Mouse (Mus musculus): ENCODE measurements around the gene Rad23a. TPM values are rescaled to one million over a fixed set of nuclear protein-coding genes. Genes with fewer than 3 reads are reported as not detected.
"Not testable (repeated sequence)": the region's sequence is repeated elsewhere in the genome, so short reads cannot be mapped to it uniquely, and the experiment has no call there.

Rad23a gene
- polyA plus RNA-seq, 1 experiment from 2014 or later, result 75.7 TPM

- Histone ChIP-seq H3K9me3 (ENCODE audit: control insufficient read depth, low read length) (no peaks in the 10 kb centered on the region), H3K9ac (no peak overlapping the region), H3K4me1 (replicated peaks; ENCODE audit: control insufficient read depth, insufficient read depth, low read length) (peaks cover 12% of the 10 kb centered on the region), H3K4me3 (replicated peaks; ENCODE audit: low read length) (no peak overlapping the region), H3K27ac (peak overlapping the region; percentile 76), H3K4me2 (replicated peaks) (no peak overlapping the region), H3K27me3 (ENCODE audit: control insufficient read depth, insufficient read depth, low read length) (no peaks in the 10 kb centered on the region), H3K36me3 (replicated peaks; ENCODE audit: control insufficient read depth, insufficient read depth) (peaks cover 56% of the 10 kb centered on the region)
- 88% methylated on average over 19 of the region's 19 CpGs for WGBS
- DNase-seq (ENCODE audit: low spot score), result no peak
- ATAC-seq (ENCODE audit: low FRiP score), result 0 out of 2 replicates have a peak, but pooled peaks have one; percentile 39
Observed at GRCm38 (mm10) chr8:84834002-84834865, 6.2 kb downstream of the Rad23a start.

- DNase-seq (ENCODE audit: low spot score) (no peak), ATAC-seq (ENCODE audit: low FRiP score) (no peak)
- Histone ChIP-seq H3K4me2 (replicated peaks) (peak overlapping the region; percentile 59), H3K36me3 (replicated peaks; ENCODE audit: control insufficient read depth, insufficient read depth) (peaks cover 44% of the 10 kb centered on the region), H3K4me1 (replicated peaks; ENCODE audit: control insufficient read depth, insufficient read depth, low read length) (peaks cover 11% of the 10 kb centered on the region), H3K9me3 (ENCODE audit: control insufficient read depth, low read length) (no peaks in the 10 kb centered on the region), H3K9ac (peak overlapping the region; percentile 91), H3K4me3 (replicated peaks; ENCODE audit: low read length) (peak overlapping the region; percentile 85), H3K27me3 (ENCODE audit: control insufficient read depth, insufficient read depth, low read length) (no peaks in the 10 kb centered on the region), H3K27ac (peak overlapping the region; percentile 96)
- WGBS, result 70% methylated on average over 10 of the region's 10 CpGs
Observed at GRCm38 (mm10) chr8:84832759-84833742, 7.4 kb downstream of the Rad23a start.

GRCm38 (mm10) chr8:84832034-84832717, 8.3 kb downstream of the Rad23a start:
- DNase-seq (ENCODE audit: low spot score), result peak; percentile 87
- Histone ChIP-seq H3K4me3 (replicated peaks; ENCODE audit: low read length) (peak overlapping the region; percentile 85), H3K4me2 (replicated peaks) (peak overlapping the region; percentile 59), H3K27ac (peak overlapping the region; percentile 96), H3K9ac (peak overlapping the region; percentile 91), H3K4me1 (replicated peaks; ENCODE audit: control insufficient read depth, insufficient read depth, low read length) (peaks cover 11% of the 10 kb centered on the region), H3K9me3 (ENCODE audit: control insufficient read depth, low read length) (no peaks in the 10 kb centered on the region), H3K27me3 (ENCODE audit: control insufficient read depth, insufficient read depth, low read length) (no peaks in the 10 kb centered on the region), H3K36me3 (replicated peaks; ENCODE audit: control insufficient read depth, insufficient read depth) (peaks cover 35% of the 10 kb centered on the region)
- peak; percentile 77 for ATAC-seq (ENCODE audit: low FRiP score)
- 1% methylated on average over 57 of the region's 59 CpGs for WGBS

GRCm38 (mm10) chr8:84831490-84831889, 9.0 kb downstream of the Rad23a start, which contains the start of gene Gadd45gip1:
TSS of gene Gadd45gip1 (plus strand) at chr8:84831522.
- H3K9ac ChIP-seq, result peak within 1 kb of the TSS; percentile 91
- H3K27ac ChIP-seq, result peak within 1 kb of the TSS; percentile 96
- no peaks in the 10 kb centered on the region for H3K9me3 ChIP-seq (ENCODE audit: control insufficient read depth, low read length)
- no peaks in the 10 kb centered on the region for H3K27me3 ChIP-seq (ENCODE audit: control insufficient read depth, insufficient read depth, low read length)
- peak within 1 kb of the TSS; percentile 85 for H3K4me3 ChIP-seq (replicated peaks; ENCODE audit: low read length)
- 82% methylated on average over 11 of the region's 11 CpGs for whole genome bisulfite sequencing
- ATAC-seq (ENCODE audit: low FRiP score) (no peak), DNase-seq (ENCODE audit: low spot score) (no peak)
- H3K36me3 ChIP-seq (replicated peaks; ENCODE audit: control insufficient read depth, insufficient read depth), result peaks cover 28% of the 10 kb centered on the region
- H3K4me1 ChIP-seq (replicated peaks; ENCODE audit: control insufficient read depth, insufficient read depth, low read length), result peaks cover 11% of the 10 kb centered on the region
- H3K4me2 ChIP-seq (replicated peaks), result peak within 1 kb of the TSS; percentile 59

GRCm38 (mm10) chr8:84826518-84826917, 13.9 kb downstream of the Rad23a start:
- 82% methylated on average over 2 of the region's 2 CpGs for WGBS
- not testable (repeated sequence) for H3K4me2 ChIP-seq (replicated peaks); H3K4me3 ChIP-seq (replicated peaks; ENCODE audit: low read length); ATAC-seq (ENCODE audit: low FRiP score); H3K4me1 ChIP-seq (replicated peaks; ENCODE audit: control insufficient read depth, insufficient read depth, low read length); H3K27ac ChIP-seq; H3K9ac ChIP-seq; H3K9me3 ChIP-seq (ENCODE audit: control insufficient read depth, low read length); DNase-seq (ENCODE audit: low spot score); H3K27me3 ChIP-seq (ENCODE audit: control insufficient read depth, insufficient read depth, low read length); H3K36me3 ChIP-seq (replicated peaks; ENCODE audit: control insufficient read depth, insufficient read depth)

- no peak overlapping the region for H3K9ac ChIP-seq
- no peak for DNase-seq (ENCODE audit: low spot score)
- 79% methylated on average over 4 of the region's 4 CpGs for WGBS
Observed at GRCm38 (mm10) chr8:84825636-84826035, 14.8 kb downstream of the Rad23a start.

GRCm38 (mm10) chr8:84823653-84824052, 16.8 kb downstream of the Rad23a start:
- peak overlapping the region; percentile 17 for H3K4me3 ChIP-seq (replicated peaks; ENCODE audit: low read length)
- no peak overlapping the region for H3K27ac ChIP-seq
- H3K27me3 ChIP-seq (ENCODE audit: control insufficient read depth, insufficient read depth, low read length), result 0 out of 2 replicates have a peak, but pooled peaks cover 4% of the 10 kb centered on the region
- under 1% methylated on average over 18 of the region's 18 CpGs for WGBS
- DNase-seq (ENCODE audit: low spot score) (peak; percentile 88), ATAC-seq (ENCODE audit: low FRiP score) (peak; percentile 91)
- H3K36me3 ChIP-seq (replicated peaks; ENCODE audit: control insufficient read depth, insufficient read depth), result no peaks in the 10 kb centered on the region
- H3K4me1 ChIP-seq (replicated peaks; ENCODE audit: control insufficient read depth, insufficient read depth, low read length), result 0 out of 2 replicates have a peak, but pooled peaks cover 3% of the 10 kb centered on the region
- H3K9ac ChIP-seq, result peak overlapping the region; percentile 32; the same call in 1 of the 2 replicates
- no peaks in the 10 kb centered on the region for H3K9me3 ChIP-seq (ENCODE audit: control insufficient read depth, low read length)
- peak overlapping the region; percentile 46 for H3K4me2 ChIP-seq (replicated peaks)

More at GRCm38 (mm10) chr8:84825636-84826035, 14.8 kb downstream of the Rad23a start:
- ATAC-seq (ENCODE audit: low FRiP score), result no peak
- Histone ChIP-seq H3K4me1 (replicated peaks; ENCODE audit: control insufficient read depth, insufficient read depth, low read length) (0 out of 2 replicates have a peak, but pooled peaks cover 3% of the 10 kb centered on the region), H3K36me3 (replicated peaks; ENCODE audit: control insufficient read depth, insufficient read depth) (no peaks in the 10 kb centered on the region), H3K4me2 (replicated peaks) (no peak overlapping the region), H3K4me3 (replicated peaks; ENCODE audit: low read length) (no peak overlapping the region), H3K27ac (no peak overlapping the region), H3K27me3 (ENCODE audit: control insufficient read depth, insufficient read depth, low read length) (0 out of 2 replicates have a peak, but pooled peaks cover 4% of the 10 kb centered on the region), H3K9me3 (ENCODE audit: control insufficient read depth, low read length) (no peaks in the 10 kb centered on the region)

GRCm38 (mm10) chr8:84822723-84823122, 17.7 kb downstream of the Rad23a start, which contains the start of gene Dand5:
TSS of gene Dand5 (minus strand) at chr8:84822823.
- DNase-seq (ENCODE audit: low spot score) (no peak), ATAC-seq (ENCODE audit: low FRiP score) (no peak)
- 0 out of 2 replicates have a peak, but pooled peaks cover 3% of the 10 kb centered on the region for H3K4me1 ChIP-seq (replicated peaks; ENCODE audit: control insufficient read depth, insufficient read depth, low read length)
- H3K27me3 ChIP-seq (ENCODE audit: control insufficient read depth, insufficient read depth, low read length), result 0 out of 2 replicates have a peak, but pooled peaks cover 4% of the 10 kb centered on the region
- no peak within 1 kb of the TSS for H3K27ac ChIP-seq
- WGBS, result 21% methylated on average over 3 of the region's 3 CpGs
- H3K4me3 ChIP-seq (replicated peaks; ENCODE audit: low read length), result peak within 1 kb of the TSS; percentile 17
- no peaks in the 10 kb centered on the region for H3K9me3 ChIP-seq (ENCODE audit: control insufficient read depth, low read length)
- H3K4me2 ChIP-seq (replicated peaks), result peak within 1 kb of the TSS; percentile 46
- H3K9ac ChIP-seq, result peak within 1 kb of the TSS; percentile 32; the same call in 1 of the 2 replicates
- no peaks in the 10 kb centered on the region for H3K36me3 ChIP-seq (replicated peaks; ENCODE audit: control insufficient read depth, insufficient read depth)
